Mouse (Mus musculus) forelimb bud, embryonic 11.5 days (tissue): Measurements from ENCODE around the gene Asap2.
"Not testable (repeated sequence)": the region's sequence is repeated elsewhere in the genome, so short reads cannot be mapped to it uniquely, and the experiment has no call there.

ENCODE experiments used
- DNase-seq: peaks from one replicate; pipeline ENCODE4 v3.0.0-alpha.2; 2012; ENCODE audit warnings: low read depth, low spot score

Asap2 gene

DNA sequence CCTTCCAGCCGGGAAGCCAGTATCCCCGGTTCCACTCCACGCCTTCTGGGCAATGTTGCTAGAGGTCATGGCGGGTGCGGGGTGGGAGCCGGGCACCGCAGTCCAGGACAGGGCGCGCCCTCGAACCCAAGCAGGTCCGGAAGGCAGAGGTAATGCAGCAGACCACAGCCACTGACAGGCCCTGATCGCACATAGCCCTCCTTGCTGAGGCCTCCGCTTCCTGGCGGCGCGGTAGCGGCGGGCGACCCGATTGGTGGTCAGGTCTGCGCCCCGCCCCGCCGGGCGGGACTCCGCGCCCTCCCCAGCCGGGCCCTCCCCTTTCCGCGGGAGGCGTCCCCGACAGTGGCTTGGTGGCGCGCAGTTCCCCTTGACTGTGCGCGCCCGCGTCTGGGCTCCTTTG, at the start of gene Asap2:
Asap2 (plus strand) TSS at position 328 of the 400 bp plus-strand sequence.
- DNase-seq: not testable (repeated sequence)

- not testable (repeated sequence) for DNase-seq
Measured at GRCm38 (mm10) chr12:20947051-20947997, 42.9 kb upstream of the Asap2 start.

- DNase-seq: peak; percentile 1
Measured at GRCm38 (mm10) chr12:20990579-20990978, 320 bp downstream of the Asap2 start.

GRCm38 (mm10) chr12:21030875-21031274, 40.6 kb downstream of the Asap2 start:
- not testable (repeated sequence) for DNase-seq

DNA sequence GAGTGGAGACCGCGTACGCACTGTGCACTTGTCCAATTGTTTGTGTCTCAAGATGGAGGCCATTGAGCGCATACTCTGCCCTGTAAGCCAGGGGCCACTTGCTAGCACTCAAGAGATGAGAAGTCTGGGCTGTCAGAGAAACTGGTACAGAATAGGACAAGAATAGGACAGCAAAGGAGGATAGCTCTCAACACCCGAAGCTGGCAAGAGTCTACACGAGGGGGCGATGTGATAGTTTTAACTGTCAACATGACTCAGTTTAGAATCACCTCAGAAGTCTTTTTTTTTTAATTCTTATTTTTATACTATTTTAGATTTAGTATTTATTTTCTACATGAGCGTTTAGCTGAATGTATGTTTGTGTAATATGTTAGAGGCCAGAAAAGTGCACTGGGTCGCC, 56.5 kb downstream of the Asap2 start:
- not testable (repeated sequence) for DNase-seq

GRCm38 (mm10) chr12:21075731-21076130, 85.5 kb downstream of the Asap2 start:
- peak; percentile 40 for DNase-seq

DNA sequence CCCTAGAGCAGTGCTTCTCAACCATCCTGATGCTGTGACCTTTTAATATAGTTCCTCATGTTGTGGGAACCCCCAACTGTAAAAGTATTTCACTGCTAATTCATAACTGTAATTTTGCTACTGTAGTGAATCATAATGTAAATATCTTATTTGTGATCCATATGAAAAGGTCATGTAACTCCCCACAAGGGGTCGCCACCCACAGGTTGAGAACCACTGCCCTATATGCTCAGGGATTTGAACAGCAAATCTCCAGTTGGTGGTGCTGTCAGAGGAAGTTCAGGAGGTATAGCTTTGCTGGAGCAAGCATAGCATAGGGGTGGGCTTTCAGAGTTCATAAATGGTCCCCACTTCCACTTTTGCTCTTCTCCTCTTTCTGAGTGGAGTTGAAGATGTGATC, 99.9 kb downstream of the Asap2 start:
- DNase-seq: not testable (repeated sequence)

DNA sequence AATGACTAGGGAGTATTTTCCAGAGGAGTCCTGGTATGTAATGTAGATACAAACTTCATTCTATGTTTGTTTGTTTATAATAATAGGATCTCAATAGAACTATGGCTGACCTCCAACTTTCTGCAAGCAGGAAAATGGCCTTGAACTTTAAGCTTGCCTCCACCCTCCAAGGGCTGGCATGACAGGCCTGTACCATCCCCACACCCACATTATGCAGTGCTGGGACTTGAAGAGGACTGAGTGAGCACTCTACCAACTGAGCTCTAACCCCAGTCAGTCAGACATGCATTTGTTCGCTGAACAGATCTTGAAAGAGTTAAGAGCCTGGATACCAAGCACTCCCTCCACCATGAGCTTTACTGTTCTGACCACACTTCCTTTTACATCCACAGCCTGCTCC, 102.2 kb downstream of the Asap2 start:
- DNase-seq: not testable (repeated sequence)

- DNase-seq: not testable (repeated sequence)
Measured at GRCm38 (mm10) chr12:21097806-21098325, 107.6 kb downstream of the Asap2 start.

DNA sequence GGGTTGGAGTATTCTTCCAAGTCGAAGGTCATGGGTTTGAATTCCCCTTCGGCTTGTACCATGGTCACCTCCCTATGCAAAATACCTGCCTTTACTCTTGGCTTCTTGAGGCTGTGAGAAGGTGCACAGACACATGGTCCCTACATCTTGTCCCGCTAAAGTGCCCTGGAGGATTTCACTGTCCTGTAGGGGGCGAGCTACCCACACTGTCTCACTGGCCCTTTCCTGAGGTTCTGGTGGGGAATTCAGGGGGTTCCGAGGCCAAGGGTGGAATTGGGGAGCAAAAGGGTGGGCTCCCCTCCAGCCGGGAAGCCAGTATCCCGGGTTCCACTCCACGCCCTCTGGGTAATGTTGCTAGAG, 120.8 kb downstream of the Asap2 start:
- DNase-seq: not testable (repeated sequence)

GRCm38 (mm10) chr12:21111476-21112452, 121.5 kb downstream of the Asap2 start:
- DNase-seq: peak; percentile 83

GRCm38 (mm10) chr12:21112453-21112857, 122.2 kb downstream of the Asap2 start:
- DNase-seq: peak; percentile 72

DNA sequence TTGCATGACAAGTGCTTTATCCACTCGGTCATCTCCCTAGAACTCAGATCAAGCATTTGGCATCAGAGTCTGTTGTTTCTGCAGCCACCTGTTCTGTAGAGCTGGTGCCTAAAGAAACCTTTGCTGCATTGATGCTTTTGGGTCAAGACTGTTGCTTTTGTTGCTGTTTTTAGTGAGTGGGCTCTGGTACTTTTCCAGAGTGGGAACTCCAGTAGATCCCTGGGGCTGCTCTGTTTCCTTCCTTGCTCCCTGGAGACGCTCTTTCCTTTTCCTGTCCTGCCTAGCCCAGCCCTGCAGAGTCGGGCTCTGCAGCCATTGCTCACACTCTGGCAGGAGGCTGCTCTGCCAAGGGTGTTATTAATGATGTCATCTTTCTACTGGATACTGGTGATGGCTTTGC, 129.2 kb downstream of the Asap2 start:
- DNase-seq: no peak

DNA sequence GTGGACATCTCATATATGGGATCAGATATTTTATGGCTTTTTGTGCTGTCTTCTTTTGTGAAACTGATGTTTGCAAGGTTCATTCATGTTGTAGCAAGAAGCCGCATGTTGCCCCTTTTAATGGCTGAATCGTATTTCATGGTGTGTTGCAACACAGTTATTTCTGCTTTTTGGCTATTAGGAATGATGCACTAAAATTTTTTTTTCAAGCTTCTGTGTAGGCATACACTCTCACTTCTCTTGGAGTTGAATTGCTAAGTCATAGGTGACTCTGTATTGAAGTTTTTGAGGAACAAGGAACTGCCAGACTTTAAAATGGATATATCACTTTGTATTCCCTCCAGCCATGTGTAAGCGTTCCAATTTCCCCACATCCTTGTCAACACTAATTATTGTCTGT, 132.6 kb downstream of the Asap2 start:
- DNase-seq: no peak

DNA sequence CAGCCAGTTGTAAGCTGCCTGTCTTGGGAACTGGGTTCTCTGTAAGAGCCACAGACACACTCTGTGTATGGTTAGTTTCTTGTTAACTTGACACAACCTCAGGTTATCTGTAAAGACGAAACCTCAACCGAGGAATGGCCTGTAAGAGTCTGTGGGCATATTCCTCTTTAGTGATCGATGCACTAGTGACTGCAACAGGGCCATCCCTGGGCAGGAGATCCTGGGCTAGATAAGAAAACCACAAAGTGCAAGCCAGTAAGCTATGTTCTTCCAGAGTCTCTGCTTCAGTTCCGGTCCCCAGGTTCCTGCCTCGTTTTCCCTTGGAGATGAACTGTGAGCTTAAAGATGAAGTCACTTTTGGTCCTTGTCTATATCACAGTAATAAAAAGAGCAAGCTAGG, 133.4 kb downstream of the Asap2 start:
- no peak for DNase-seq

GRCm38 (mm10) chr12:21125675-21126470, 135.6 kb downstream of the Asap2 start:
- no peak for DNase-seq

DNA sequence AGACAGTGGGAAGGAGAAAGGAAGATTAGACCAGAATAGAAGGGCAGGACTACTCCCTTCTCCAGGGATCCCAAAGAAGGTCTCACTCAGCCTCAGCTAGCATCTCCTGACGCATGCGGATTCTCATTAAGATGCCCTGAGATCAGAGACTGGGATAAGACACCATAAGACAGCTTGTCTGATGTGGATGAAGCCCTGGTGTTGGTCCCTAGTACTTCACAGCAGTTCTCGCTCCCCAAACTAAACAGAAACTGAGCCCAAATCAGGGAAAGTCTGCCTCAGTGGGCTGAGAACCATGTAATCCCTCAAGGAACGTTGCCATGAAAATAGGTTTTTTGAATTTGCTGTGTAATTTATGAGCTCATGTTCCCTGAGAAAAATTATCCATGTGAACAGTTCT, 136.3 kb downstream of the Asap2 start:
- no peak for DNase-seq

DNA sequence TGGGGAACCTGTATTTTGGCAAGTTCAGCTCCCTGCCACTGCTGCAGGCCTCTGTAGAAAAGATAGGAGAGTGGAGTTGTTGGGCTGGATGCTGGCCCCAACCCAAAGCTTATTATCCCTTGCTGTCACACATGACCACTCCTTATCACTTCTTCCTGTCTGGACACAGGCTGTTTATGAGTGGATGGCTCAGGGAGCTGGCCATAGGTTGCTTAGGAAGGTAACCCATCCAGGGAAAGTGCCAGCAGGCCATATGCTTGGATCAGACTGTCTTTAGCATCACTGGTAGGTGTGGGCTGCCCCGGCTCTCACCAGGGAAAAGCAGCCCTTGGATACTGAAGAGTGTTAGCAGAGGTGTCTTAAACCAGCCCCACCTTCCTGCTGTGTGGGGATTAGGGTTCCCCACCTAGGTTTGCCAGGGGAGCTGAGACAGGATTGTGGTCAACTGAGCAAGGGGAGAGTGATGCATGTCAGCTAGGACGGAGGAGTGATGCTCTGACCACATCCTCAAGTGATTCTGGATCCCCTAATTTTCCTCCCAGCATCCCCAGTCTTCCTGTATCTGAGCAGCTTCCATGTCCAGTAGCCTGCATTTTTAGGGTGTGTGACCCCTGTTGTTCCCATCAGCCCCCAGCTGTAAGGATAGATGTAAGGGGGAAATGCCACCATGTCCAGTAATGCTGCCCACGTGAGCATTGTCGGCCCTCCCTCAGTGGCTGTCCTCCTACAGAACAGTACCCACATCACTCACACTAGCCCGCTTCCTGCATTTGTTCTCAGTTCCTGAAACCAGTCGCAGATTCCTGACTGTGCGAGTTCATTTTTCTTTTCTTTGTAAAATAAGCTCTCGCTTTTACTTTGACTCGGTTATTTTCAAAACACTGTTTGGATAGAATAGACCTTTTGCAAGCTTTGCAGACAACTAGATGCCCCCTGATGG, 138.9 kb downstream of the Asap2 start:
- DNase-seq: no peak

DNA sequence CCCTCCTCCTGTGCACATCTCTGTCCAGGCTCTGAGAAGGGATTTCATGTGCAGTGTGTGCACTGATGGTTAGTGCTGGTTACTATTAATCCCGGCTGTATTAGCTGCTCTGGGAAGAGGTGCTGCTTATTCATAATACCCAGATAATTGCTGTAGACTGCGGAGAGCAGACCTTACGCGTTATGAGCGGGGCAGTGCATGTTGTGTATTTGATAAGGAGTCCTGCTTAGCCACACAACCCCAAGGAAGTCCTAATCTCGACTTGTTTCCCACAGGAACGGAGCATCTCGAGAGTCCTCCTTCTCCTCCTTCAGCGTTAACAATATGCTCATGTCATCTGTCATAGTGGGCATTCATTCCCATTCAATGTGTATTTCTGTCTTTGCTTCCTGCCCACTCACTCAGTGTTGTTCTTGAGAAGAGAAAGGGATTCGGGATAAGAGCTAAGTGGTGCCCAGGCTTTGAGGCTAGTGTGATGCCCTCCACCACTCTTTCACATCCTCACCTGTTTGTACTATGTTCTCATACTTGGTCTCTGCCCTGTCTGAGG, 140.1 kb downstream of the Asap2 start:
- no peak for DNase-seq

- DNase-seq: no peak
Measured at GRCm38 (mm10) chr12:21132537-21132936, 142.3 kb downstream of the Asap2 start.
